22 mouse cellular contexts compared by ENCODE assay signal in the genomic region with DNA sequence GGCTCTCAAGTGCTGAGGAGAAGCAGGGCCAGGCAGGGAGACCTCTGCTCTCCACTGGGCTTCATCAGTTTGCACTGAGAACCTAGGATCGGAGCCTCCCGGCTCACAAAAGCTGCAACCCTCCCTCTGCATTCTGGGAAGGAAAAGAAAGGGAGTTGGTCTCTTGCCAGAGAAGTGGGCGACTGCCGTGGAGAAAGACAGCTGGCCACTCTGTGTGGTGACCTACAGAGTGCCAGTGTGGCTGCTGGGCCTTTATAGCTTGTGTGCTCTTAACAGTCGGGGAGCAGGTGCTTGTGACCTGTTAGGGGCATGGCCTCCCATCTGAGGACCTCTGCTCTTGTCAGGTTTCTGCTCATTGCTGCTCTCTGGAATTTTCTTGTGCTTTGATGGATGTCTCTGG. TPM values are rescaled to one million over a fixed set of nuclear protein-coding genes. Genes with fewer than 3 reads are reported as not detected.
DNase-seq lines count a peak whose midpoint lies in the region; ATAC-seq lines count a peak whose summit lies in the region.
"Had no signal": no experiment of that assay in that cellular context is flagged by ENCODE, and none has a peak within 500 bp of the region (broad histone marks: within the 10 kb centered on the region; RNA-seq: fewer than 3 reads in every experiment).

No protein-coding gene starts in this region.

- no peak overlapping the region; the same call in 1 of the 2 replicates for H3K9ac ChIP-seq in forebrain, embryonic 14.5 days (ENCODE audit: low read length)
- no peak overlapping the region for H3K9ac ChIP-seq in forebrain, embryonic 12.5 days
- peak overlapping the region; percentile 18 for H3K9ac ChIP-seq in liver, embryonic 12.5 days
- no peak overlapping the region for H3K9ac ChIP-seq in liver, embryonic 11.5 days (ENCODE audit: low read depth, low read length)
- H3K9ac ChIP-seq: hindbrain, embryonic 15.5 days; stomach, embryonic 15.5 days had no signal

- no peaks in the 10 kb centered on the region for H3K4me1 ChIP-seq in forebrain, embryonic 14.5 days (ENCODE audit: control insufficient read depth, insufficient read depth, low read length)
- peaks cover 11% of the 10 kb centered on the region; the same call in 1 of the 2 replicates for H3K4me1 ChIP-seq in forebrain, embryonic 12.5 days
- H3K4me1 ChIP-seq in liver, embryonic 12.5 days = peaks cover 84% of the 10 kb centered on the region
- peaks cover 31% of the 10 kb centered on the region for H3K4me1 ChIP-seq in liver, embryonic 11.5 days (replicated peaks; ENCODE audit: control insufficient read depth, insufficient read depth, low read length)

- no peak overlapping the region for H3K4me3 ChIP-seq in forebrain, embryonic 14.5 days (ENCODE audit: low read depth, low read length)
- no peak overlapping the region for H3K4me3 ChIP-seq in forebrain, embryonic 12.5 days (replicated peaks)
- no peak overlapping the region for H3K4me3 ChIP-seq in liver, embryonic 12.5 days
- H3K4me3 ChIP-seq in liver, embryonic 11.5 days (ENCODE audit: low read depth, low read length) = no peak overlapping the region
- H3K4me3 ChIP-seq: forebrain, embryonic 10.5 days; hindbrain, embryonic 15.5 days; megakaryocyte, embryonic 14.5 days; stomach, embryonic 15.5 days had no signal

- peak; percentile 23 for DNase-seq in forebrain, embryonic 14.5 days (ENCODE audit: low spot score)
- no peak for DNase-seq in liver, embryonic 11.5 days (ENCODE audit: low spot score)
- DNase-seq in right cerebral cortex, adult 18-20 months = peak; percentile 46
- no peak for DNase-seq in right cerebral cortex, postnatal 4 days
- peak; percentile 41 for DNase-seq in right cerebral cortex, postnatal 14 days
- no peak for DNase-seq in adrenal gland, postnatal 10 days
- DNase-seq: adrenal gland, adult 2 months; heart, adult 18-20 months; kidney, adult 18-20 months; kidney, postnatal 14 days; spleen, adult 18-20 months; thymus, postnatal 14 days had no signal

- H3K9me3 ChIP-seq in forebrain, embryonic 14.5 days (replicated peaks; ENCODE audit: control insufficient read depth, low read length) = no peaks in the 10 kb centered on the region
- no peaks in the 10 kb centered on the region for H3K9me3 ChIP-seq in forebrain, embryonic 12.5 days
- H3K9me3 ChIP-seq in liver, embryonic 12.5 days (replicated peaks) = no peaks in the 10 kb centered on the region
- H3K9me3 ChIP-seq in liver, embryonic 11.5 days (ENCODE audit: control insufficient read depth, low read length) = no peaks in the 10 kb centered on the region
- H3K9me3 ChIP-seq: forebrain, embryonic 10.5 days; G1E; hindbrain, embryonic 15.5 days; megakaryocyte, embryonic 14.5 days; stomach, embryonic 15.5 days had no signal

- H3K27ac ChIP-seq in forebrain, embryonic 14.5 days (ENCODE audit: low read depth, low read length) = no peak overlapping the region
- H3K27ac ChIP-seq in forebrain, embryonic 12.5 days = no peak overlapping the region
- peak overlapping the region; percentile 53 for H3K27ac ChIP-seq in liver, embryonic 12.5 days
- H3K27ac ChIP-seq in liver, embryonic 11.5 days (ENCODE audit: low read depth, low read length) = no peak overlapping the region
- H3K27ac ChIP-seq: forebrain, embryonic 10.5 days; hindbrain, embryonic 15.5 days; stomach, embryonic 15.5 days had no signal

- ATAC-seq in forebrain, embryonic 14.5 days = no peak
- no peak for ATAC-seq in forebrain, embryonic 12.5 days (ENCODE audit: low FRiP score)
- ATAC-seq in liver, embryonic 12.5 days = no peak
- ATAC-seq in liver, embryonic 11.5 days (replicated peaks; ENCODE audit: low FRiP score) = no peak
- ATAC-seq: lung, postnatal 0 days had no signal

- no peaks in the 10 kb centered on the region for H3K27me3 ChIP-seq in forebrain, embryonic 14.5 days (replicated peaks; ENCODE audit: control insufficient read depth, insufficient read depth, low read length)
- no peaks in the 10 kb centered on the region for H3K27me3 ChIP-seq in forebrain, embryonic 12.5 days
- no peaks in the 10 kb centered on the region for H3K27me3 ChIP-seq in liver, embryonic 12.5 days (replicated peaks)
- no peaks in the 10 kb centered on the region for H3K27me3 ChIP-seq in liver, embryonic 11.5 days (replicated peaks; ENCODE audit: control insufficient read depth, insufficient read depth, low read length)
- H3K27me3 ChIP-seq: hindbrain, embryonic 15.5 days; megakaryocyte, embryonic 14.5 days; stomach, embryonic 15.5 days had no signal

- WGBS in forebrain, embryonic 14.5 days = 56% methylated on average over 5 of the region's 5 CpGs
- 88% methylated on average over 5 of the region's 5 CpGs for whole genome bisulfite sequencing in forebrain, embryonic 12.5 days
- 83% methylated on average over 5 of the region's 5 CpGs for WGBS in liver, embryonic 12.5 days (ENCODE audit: insufficient replicate concordance)
- WGBS in liver, embryonic 11.5 days = 84% methylated on average over 5 of the region's 5 CpGs

- peaks cover 21% of the 10 kb centered on the region for H3K36me3 ChIP-seq in forebrain, embryonic 14.5 days (ENCODE audit: control insufficient read depth, insufficient read depth, low read length)
- H3K36me3 ChIP-seq in forebrain, embryonic 12.5 days (replicated peaks) = peaks cover 30% of the 10 kb centered on the region
- peaks cover 42% of the 10 kb centered on the region for H3K36me3 ChIP-seq in liver, embryonic 12.5 days
- peaks cover 16% of the 10 kb centered on the region; the same call in 1 of the 2 replicates for H3K36me3 ChIP-seq in liver, embryonic 11.5 days (ENCODE audit: control insufficient read depth, insufficient read depth, low read length)

- H3K4me2 ChIP-seq in forebrain, embryonic 14.5 days (ENCODE audit: low read length) = no peak overlapping the region
- H3K4me2 ChIP-seq in forebrain, embryonic 12.5 days = no peak overlapping the region
- no peak overlapping the region for H3K4me2 ChIP-seq in liver, embryonic 12.5 days
- H3K4me2 ChIP-seq in liver, embryonic 11.5 days = no peak overlapping the region
- H3K4me2 ChIP-seq: hindbrain, embryonic 15.5 days; stomach, embryonic 15.5 days had no signal

RNA-seq across cellular contexts. Expression of a gene that starts 15.7 kb away (rescaled TPM):
- polyA plus RNA-seq in forebrain, embryonic 14.5 days (2014; fragmentation: Nextera tagmentation; extraction: Ambion mirVana) = 42.5 TPM in 2 replicates
- polyA plus RNA-seq in forebrain, embryonic 12.5 days (2016; fragmentation: Nextera tagmentation; extraction: Ambion mirVana) = 45.5 and 48.3 TPM in 2 replicates
- 22.1 and 23.3 TPM in 2 replicates for polyA plus RNA-seq in liver, embryonic 12.5 days (2016; fragmentation: Nextera tagmentation; extraction: Ambion mirVana)
- 31.6 and 33.9 TPM in 2 replicates for polyA plus RNA-seq in liver, embryonic 11.5 days (2014; fragmentation: Nextera tagmentation; extraction: Ambion mirVana)
- total RNA-seq in adrenal gland, postnatal 10 days (2021) = 10 to 100 TPM; 26.5 to 26.6 TPM

RNA-seq across cellular contexts. Expression of a gene that starts 27.8 kb away (rescaled TPM):
- polyA plus RNA-seq in forebrain, embryonic 14.5 days (2014; fragmentation: Nextera tagmentation; extraction: Ambion mirVana) = 27.1 and 32.3 TPM in 2 replicates
- 42.4 and 43.0 TPM in 2 replicates for polyA plus RNA-seq in forebrain, embryonic 12.5 days (2016; fragmentation: Nextera tagmentation; extraction: Ambion mirVana)
- polyA plus RNA-seq in liver, embryonic 12.5 days (2016; fragmentation: Nextera tagmentation; extraction: Ambion mirVana) = 61.1 and 61.5 TPM in 2 replicates
- polyA plus RNA-seq in liver, embryonic 11.5 days (2014; fragmentation: Nextera tagmentation; extraction: Ambion mirVana) = 85.9 and 87.5 TPM in 2 replicates
- total RNA-seq in adrenal gland, postnatal 10 days (2021) = 10 to 100 TPM; 73.9 to 77.2 TPM

RNA-seq across cellular contexts. Expression of a gene that starts 31.5 kb away (rescaled TPM):
- polyA plus RNA-seq in forebrain, embryonic 14.5 days (2014; fragmentation: Nextera tagmentation; extraction: Ambion mirVana) = 1.8 and 2.3 TPM in 2 replicates
- polyA plus RNA-seq in forebrain, embryonic 12.5 days (2016; fragmentation: Nextera tagmentation; extraction: Ambion mirVana) = 1.6 and 1.7 TPM in 2 replicates
- polyA plus RNA-seq in liver, embryonic 12.5 days (2016; fragmentation: Nextera tagmentation; extraction: Ambion mirVana) = 0.51 and 0.62 TPM in 2 replicates
- 1.4 and 1.9 TPM in 2 replicates for polyA plus RNA-seq in liver, embryonic 11.5 days (2014; fragmentation: Nextera tagmentation; extraction: Ambion mirVana)
- 1 to 10 TPM; 7.4 to 9.2 TPM for total RNA-seq in adrenal gland, postnatal 10 days (2021)
- total RNA-seq: common myeloid progenitor, adult 5-6 weeks had no signal

RNA-seq across cellular contexts. Expression of a gene that starts 36.0 kb away (rescaled TPM):
- 0.30 and 0.67 TPM in 2 replicates for polyA plus RNA-seq in forebrain, embryonic 14.5 days (2014; fragmentation: Nextera tagmentation; extraction: Ambion mirVana)
- polyA plus RNA-seq in forebrain, embryonic 12.5 days (2016; fragmentation: Nextera tagmentation; extraction: Ambion mirVana) = 0.19 TPM in 1 of 2 replicates, not detected in the other
- not detected in 2 replicates for polyA plus RNA-seq in liver, embryonic 12.5 days (2016; fragmentation: Nextera tagmentation; extraction: Ambion mirVana)
- polyA plus RNA-seq in liver, embryonic 11.5 days (2014; fragmentation: Nextera tagmentation; extraction: Ambion mirVana) = not detected in 2 replicates
- total RNA-seq in adrenal gland, postnatal 10 days (2021) = under 1 TPM in 1 of 2 experiments, not detected in 1; 0.30 TPM
- total RNA-seq: adrenal gland, adult 2 months; common myeloid progenitor, adult 5-6 weeks; G1E; heart, adult 18-20 months had no signal
- polyA plus RNA-seq: G1E; limb, embryonic 14.5 days; lung, postnatal 0 days had no signal

RNA-seq across cellular contexts. Expression of a gene that starts 38.6 kb away (rescaled TPM):
- polyA plus RNA-seq in forebrain, embryonic 14.5 days (2014; fragmentation: Nextera tagmentation; extraction: Ambion mirVana) = 102 and 109 TPM in 2 replicates
- 70.3 and 74.1 TPM in 2 replicates for polyA plus RNA-seq in forebrain, embryonic 12.5 days (2016; fragmentation: Nextera tagmentation; extraction: Ambion mirVana)
- polyA plus RNA-seq in liver, embryonic 12.5 days (2016; fragmentation: Nextera tagmentation; extraction: Ambion mirVana) = 5.1 and 5.6 TPM in 2 replicates
- 8.2 and 11.1 TPM in 2 replicates for polyA plus RNA-seq in liver, embryonic 11.5 days (2014; fragmentation: Nextera tagmentation; extraction: Ambion mirVana)
- total RNA-seq in adrenal gland, postnatal 10 days (2021) = 10 to 100 TPM; 20.2 to 59.7 TPM

Comparison
In these comparisons a context has a peak if more than half of its experiments do, and no peak if none do; other contexts are left out.
1. DNase-seq: peak in forebrain, embryonic 14.5 days (single experiment), right cerebral cortex, adult 18-20 months (single experiment) and right cerebral cortex, postnatal 14 days (single experiment); none in liver, embryonic 11.5 days (single experiment), right cerebral cortex, postnatal 4 days (single experiment) and adrenal gland, postnatal 10 days (single experiment).